Mouse (Mus musculus): ENCODE measurements around the gene Exoc4.

Exoc4 gene

GRCm38 (mm10) chr6:33866901-33867580, 618.2 kb downstream of the Exoc4 start:
- no peak for DNase-seq (ENCODE audit: low spot score in 2 of 2)

GRCm38 (mm10) chr6:33869251-33869650, 620.4 kb downstream of the Exoc4 start:
- no peak for DNase-seq (ENCODE audit: low spot score in 2 of 2)

- no peak for DNase-seq (ENCODE audit: low spot score in 2 of 2)
Measured at GRCm38 (mm10) chr6:33870468-33871142, 621.7 kb downstream of the Exoc4 start.

DNA sequence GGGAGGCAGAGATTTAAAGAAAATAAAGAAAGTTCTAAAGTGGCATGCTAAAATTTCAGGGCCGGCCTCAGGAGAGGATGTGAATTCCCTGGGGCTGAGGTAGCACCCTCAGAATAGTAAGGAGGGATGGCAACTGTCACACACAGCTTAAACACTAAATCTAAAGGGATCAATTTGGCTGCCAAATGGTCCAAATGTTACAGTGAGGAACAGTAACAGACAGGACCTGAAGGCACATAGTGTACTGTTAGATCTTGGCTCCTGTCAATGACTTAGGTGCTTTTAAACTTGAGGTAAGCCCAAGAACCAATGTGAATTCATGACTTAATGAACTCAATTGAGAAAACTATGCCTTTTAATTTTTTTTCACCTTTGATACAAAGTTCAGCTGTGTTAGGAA, 622.4 kb downstream of the Exoc4 start:
- no peak for DNase-seq (ENCODE audit: low spot score in 2 of 2)

DNA sequence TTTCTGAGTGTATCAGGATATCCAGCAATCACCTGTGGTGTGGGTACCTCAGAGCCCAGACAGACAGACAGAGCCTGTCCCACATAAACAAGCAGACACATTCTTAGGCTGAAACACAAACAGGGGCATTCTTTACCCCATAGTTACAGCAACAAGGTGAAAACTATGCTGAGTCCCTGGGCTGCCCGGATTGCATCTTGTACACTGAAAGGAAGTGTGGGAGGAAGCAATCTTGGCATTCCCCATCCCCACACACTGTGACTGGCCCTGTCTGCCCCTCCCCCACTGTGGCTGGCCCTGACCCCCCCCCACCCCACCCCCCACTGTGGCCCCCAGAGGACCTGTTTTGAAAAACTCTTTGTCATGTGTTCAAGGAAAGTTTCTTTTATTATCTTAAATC, 623.3 kb downstream of the Exoc4 start:
- no peak for DNase-seq (ENCODE audit: low spot score in 2 of 2)

GRCm38 (mm10) chr6:33873000-33873399, 624.1 kb downstream of the Exoc4 start:
- no peak for DNase-seq (ENCODE audit: low spot score in 2 of 2)

DNA sequence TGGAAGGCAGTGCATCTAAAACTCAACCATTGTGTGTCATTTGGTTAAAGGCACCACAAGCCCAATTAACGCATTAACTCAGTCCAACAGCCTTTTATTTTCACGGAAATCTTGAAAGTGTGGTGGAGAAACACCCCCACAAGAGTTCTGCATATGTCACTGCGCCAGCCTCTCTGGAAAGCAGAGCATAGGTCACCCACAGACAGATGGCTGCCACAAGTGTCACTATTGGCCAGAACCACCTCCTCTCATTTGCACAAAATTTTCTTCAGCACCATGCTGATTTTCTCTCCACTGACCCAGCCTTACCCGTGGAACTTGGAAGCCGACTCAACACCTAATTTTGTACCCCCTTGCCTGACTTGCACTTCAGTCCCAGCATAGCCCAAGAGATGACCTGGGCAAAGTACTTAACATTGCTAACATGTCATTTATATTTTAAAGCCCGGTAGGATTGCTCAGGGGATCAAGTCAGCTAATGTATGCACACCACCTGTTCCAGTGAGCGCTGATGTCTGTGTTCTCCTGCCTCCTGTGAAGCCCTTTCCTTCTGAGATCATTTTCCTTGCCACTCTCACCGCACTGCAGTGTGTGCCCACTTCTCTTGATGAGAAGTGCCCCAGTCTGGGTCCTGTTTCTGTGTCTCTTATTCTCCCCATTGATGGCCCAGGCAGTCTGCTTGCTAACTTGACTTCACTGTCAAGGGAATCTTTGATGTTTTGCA, 625.6 kb downstream of the Exoc4 start:
- no peak for DNase-seq (ENCODE audit: low spot score in 2 of 2)

DNA sequence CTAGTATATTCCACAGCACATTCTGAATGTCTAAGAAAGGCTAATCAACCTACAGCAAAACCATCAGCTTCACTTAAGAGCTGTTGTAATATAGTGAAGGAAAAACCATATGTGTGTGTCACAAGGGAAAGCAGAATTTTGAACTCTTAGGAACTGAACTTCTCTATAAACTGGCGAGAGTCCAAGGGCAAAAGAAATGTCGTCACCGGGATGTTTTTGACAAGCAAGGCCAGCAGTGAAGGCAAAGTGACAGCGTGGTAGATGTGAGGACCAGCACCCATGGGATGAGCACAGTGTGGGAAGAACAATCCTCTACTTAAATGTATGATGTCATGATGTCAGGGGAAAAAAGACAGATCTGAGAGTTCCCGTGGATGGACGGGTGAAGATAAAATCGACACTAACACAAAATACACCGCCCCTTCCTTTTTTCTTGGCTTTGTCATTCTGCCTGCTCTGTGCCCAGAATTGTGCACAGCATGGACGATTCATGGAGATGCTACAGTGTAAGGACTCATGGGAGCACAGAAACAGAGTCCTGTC, 635.3 kb downstream of the Exoc4 start:
- DNase-seq (ENCODE audit: low spot score in 2 of 2), result no peak

- DNase-seq (ENCODE audit: low spot score in 2 of 2), result no peak
Measured at GRCm38 (mm10) chr6:33886941-33887340, 638.1 kb downstream of the Exoc4 start.

- DNase-seq (ENCODE audit: low spot score in 2 of 2), result no peak
Measured at GRCm38 (mm10) chr6:33890926-33891325, 642.0 kb downstream of the Exoc4 start.

- no peak for DNase-seq (ENCODE audit: low spot score in 2 of 2)
Measured at GRCm38 (mm10) chr6:33892142-33892541, 643.3 kb downstream of the Exoc4 start.

DNA sequence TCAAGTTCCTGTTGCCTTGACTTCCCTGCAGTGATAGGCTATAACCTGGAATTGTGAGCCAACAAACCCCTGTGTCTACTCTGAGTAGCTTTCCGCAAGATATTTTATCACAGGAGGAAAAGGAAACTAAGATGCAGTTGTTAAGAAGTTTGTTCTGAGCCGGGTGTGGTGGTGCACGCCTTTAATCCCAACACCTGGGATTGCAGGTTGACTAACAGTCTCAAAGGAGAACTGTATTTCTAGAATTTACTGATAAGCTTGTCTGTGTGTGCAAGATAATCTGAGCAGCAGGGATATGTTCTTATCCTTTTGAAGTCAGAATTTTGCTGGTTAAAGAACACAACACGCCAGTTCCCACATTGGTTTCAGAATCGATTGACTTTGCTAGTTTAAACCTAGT, 651.1 kb downstream of the Exoc4 start:
- DNase-seq (ENCODE audit: low spot score in 2 of 2), result no peak

- DNase-seq (ENCODE audit: low spot score in 2 of 2), result no peak
Measured at GRCm38 (mm10) chr6:33900615-33901014, 651.7 kb downstream of the Exoc4 start.

GRCm38 (mm10) chr6:33905099-33905498, 656.2 kb downstream of the Exoc4 start:
- no peak for DNase-seq (ENCODE audit: low spot score in 2 of 2)

DNA sequence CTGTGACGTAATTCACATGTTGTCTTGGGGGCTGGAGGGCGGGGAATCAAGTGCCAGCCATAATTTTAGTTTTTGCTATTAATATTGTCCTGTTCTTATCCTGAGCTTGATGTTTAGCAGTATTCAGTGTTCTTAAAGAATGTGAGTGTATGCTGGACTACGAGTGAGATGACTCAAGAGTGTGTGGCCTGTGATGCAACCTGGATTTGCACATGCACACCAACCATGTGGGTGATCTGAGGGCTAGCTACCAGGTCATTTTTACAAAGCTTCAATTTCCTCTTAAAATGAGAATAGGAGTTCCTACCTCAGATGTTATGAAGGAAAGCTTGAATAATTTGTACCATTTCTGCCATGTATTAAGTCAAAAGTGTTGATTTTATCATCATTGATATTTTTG, 661.8 kb downstream of the Exoc4 start:
- no peak for DNase-seq (ENCODE audit: low spot score in 2 of 2)

DNA sequence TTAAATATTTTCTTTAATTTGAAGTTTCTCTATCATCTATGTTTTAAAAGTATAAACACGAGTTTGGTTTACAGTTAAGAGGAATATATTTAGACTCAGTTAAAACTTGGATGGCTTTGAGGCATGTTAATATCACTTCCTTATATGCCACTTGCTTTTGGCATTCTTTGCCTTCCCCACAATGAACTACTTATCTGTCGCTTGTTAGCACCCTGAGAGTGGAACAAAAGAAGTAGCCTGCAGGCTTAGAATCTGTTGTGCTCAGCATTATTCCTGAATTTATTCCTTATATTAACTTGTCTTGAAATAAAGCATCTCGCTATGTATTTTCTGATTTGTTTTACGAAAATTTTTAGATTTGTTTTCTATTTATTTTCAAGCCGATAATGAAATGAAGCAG, 664.2 kb downstream of the Exoc4 start:
- no peak for DNase-seq (ENCODE audit: low spot score in 2 of 2)

GRCm38 (mm10) chr6:33913486-33913885, 664.6 kb downstream of the Exoc4 start:
- DNase-seq (ENCODE audit: low spot score in 2 of 2), result no peak

- no peak for DNase-seq (ENCODE audit: low spot score in 2 of 2)
Measured at GRCm38 (mm10) chr6:33913964-33914363, 665.1 kb downstream of the Exoc4 start.

GRCm38 (mm10) chr6:33923571-33923970, 674.7 kb downstream of the Exoc4 start:
- no peak for DNase-seq (ENCODE audit: low spot score in 2 of 2)

GRCm38 (mm10) chr6:33924888-33925287, 676.0 kb downstream of the Exoc4 start:
- no peak for DNase-seq (ENCODE audit: low spot score in 2 of 2)

DNA sequence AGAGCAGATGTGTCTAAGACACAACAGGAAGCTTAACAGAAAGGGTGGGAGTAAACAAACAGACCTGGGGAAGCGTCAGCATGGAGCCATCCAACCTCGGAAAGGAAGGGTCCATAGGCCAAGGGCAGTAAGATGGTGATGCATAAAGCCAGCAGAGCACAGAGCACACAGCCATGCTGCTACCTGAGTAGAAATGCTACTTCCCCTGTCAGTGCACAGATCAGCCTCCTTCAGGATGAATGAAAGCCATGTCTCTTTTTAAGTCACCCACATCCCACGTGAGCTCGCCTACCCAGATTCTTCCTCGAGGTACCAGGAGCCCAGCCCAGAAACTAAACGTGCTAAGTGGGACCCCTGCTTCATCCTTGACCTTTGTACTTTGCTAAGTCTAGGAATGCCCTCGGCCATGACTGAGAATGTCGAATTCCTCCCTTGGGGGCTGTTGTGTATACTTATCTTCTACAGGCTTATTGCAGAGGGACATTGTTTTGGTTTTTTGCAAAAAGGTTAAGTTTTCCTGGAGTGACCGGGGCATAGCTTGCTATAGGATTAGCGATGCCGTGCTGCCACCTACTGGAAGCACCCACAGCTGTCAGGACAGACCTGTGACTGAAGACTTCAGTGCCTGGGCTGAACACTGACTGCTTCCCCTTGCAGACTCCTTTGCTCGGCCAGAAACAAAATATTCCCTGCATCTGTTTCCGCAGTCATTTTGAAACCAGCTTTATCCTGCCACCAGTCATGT, 680.6 kb downstream of the Exoc4 start:
- DNase-seq (ENCODE audit: low spot score in 2 of 2), result peak; percentile 65 to 83

All from cerebellum, postnatal 4 days (tissue).